Mouse (Mus musculus): Measurements from ENCODE around the gene Camk2n1. TPM values are rescaled to one million over a fixed set of nuclear protein-coding genes. Genes with fewer than 3 reads are reported as not detected.
A peak's percentile ranks its signal among the peaks of the same experiment; 100 is the strongest.

Gene Camk2n1
- polyA plus RNA-seq, 1 experiment from 2014 or later, result 10.9 TPM

- WGBS, result 95% methylated on average over 5 of the region's 5 CpGs
- ATAC-seq, result no peak
- Histone ChIP-seq H3K4me1 (replicated peaks; ENCODE audit: control insufficient read depth, insufficient read depth, low read length) (peaks cover 10% of the 10 kb centered on the region), H3K9ac (ENCODE audit: low read depth, low read length) (no peak overlapping the region), H3K36me3 (ENCODE audit: control insufficient read depth, insufficient read depth) (no peaks in the 10 kb centered on the region), H3K27ac (ENCODE audit: low read depth, low read length) (no peak overlapping the region), H3K4me3 (ENCODE audit: low read depth, low read length) (no peak overlapping the region), H3K9me3 (ENCODE audit: control insufficient read depth) (no peaks in the 10 kb centered on the region), H3K27me3 (replicated peaks; ENCODE audit: control insufficient read depth, insufficient read depth, low read length) (no peaks in the 10 kb centered on the region), H3K4me2 (replicated peaks; ENCODE audit: low read depth) (no peak overlapping the region)
- no peak for TF ChIP-seq CTCF (IDR thresholded peaks at IDR 0.05; ENCODE audit: low read depth)
Measured at GRCm38 (mm10) chr4:138461471-138461870, 7.4 kb downstream of the Camk2n1 start.

GRCm38 (mm10) chr4:138462971-138463831 is 9.1 kb downstream of the Camk2n1 start:
- 4% methylated on average over 11 of the region's 11 CpGs for WGBS
- no peaks in the 10 kb centered on the region for H3K36me3 ChIP-seq (ENCODE audit: control insufficient read depth, insufficient read depth)
- H3K9ac ChIP-seq (ENCODE audit: low read depth, low read length), result no peak overlapping the region
- peak overlapping the region; percentile 62 for H3K4me2 ChIP-seq (replicated peaks; ENCODE audit: low read depth)
- 0 out of 2 replicates have a peak overlapping the region, but pooled peaks have one; percentile 0 for H3K4me3 ChIP-seq (ENCODE audit: low read depth, low read length)
- no peaks in the 10 kb centered on the region for H3K9me3 ChIP-seq (ENCODE audit: control insufficient read depth)
- peaks cover 16% of the 10 kb centered on the region for H3K4me1 ChIP-seq (replicated peaks; ENCODE audit: control insufficient read depth, insufficient read depth, low read length)
- no peaks in the 10 kb centered on the region for H3K27me3 ChIP-seq (replicated peaks; ENCODE audit: control insufficient read depth, insufficient read depth, low read length)
- peak; percentile 63 for TF ChIP-seq CTCF (IDR thresholded peaks at IDR 0.05; ENCODE audit: low read depth)
- no peak for ATAC-seq
- peak overlapping the region; percentile 78 for H3K27ac ChIP-seq (ENCODE audit: low read depth, low read length)

- TF ChIP-seq CTCF (IDR thresholded peaks at IDR 0.05; ENCODE audit: low read depth), result 0 out of 2 replicates have a peak, but pooled peaks have one; percentile 12
- Histone ChIP-seq H3K9ac (ENCODE audit: low read depth, low read length) (no peak overlapping the region), H3K27ac (ENCODE audit: low read depth, low read length) (peak overlapping the region; percentile 78), H3K36me3 (ENCODE audit: control insufficient read depth, insufficient read depth) (no peaks in the 10 kb centered on the region), H3K9me3 (ENCODE audit: control insufficient read depth) (no peaks in the 10 kb centered on the region), H3K4me2 (replicated peaks; ENCODE audit: low read depth) (peak overlapping the region; percentile 62), H3K4me3 (ENCODE audit: low read depth, low read length) (0 out of 2 replicates have a peak overlapping the region, but pooled peaks have one; percentile 0), H3K27me3 (replicated peaks; ENCODE audit: control insufficient read depth, insufficient read depth, low read length) (no peaks in the 10 kb centered on the region), H3K4me1 (replicated peaks; ENCODE audit: control insufficient read depth, insufficient read depth, low read length) (peaks cover 16% of the 10 kb centered on the region)
- 7% methylated on average over 11 of the region's 11 CpGs for WGBS
- ATAC-seq, result no peak; the same call in 1 of the 2 replicates
Measured at GRCm38 (mm10) chr4:138463832-138464487, 9.8 kb downstream of the Camk2n1 start.

GRCm38 (mm10) chr4:138464667-138465353 is 10.7 kb downstream of the Camk2n1 start:
- H3K4me1 ChIP-seq (replicated peaks; ENCODE audit: control insufficient read depth, insufficient read depth, low read length), result peaks cover 16% of the 10 kb centered on the region
- no peaks in the 10 kb centered on the region for H3K36me3 ChIP-seq (ENCODE audit: control insufficient read depth, insufficient read depth)
- H3K27me3 ChIP-seq (replicated peaks; ENCODE audit: control insufficient read depth, insufficient read depth, low read length), result no peaks in the 10 kb centered on the region
- WGBS, result 3% methylated on average over 17 of the region's 22 CpGs
- H3K9ac ChIP-seq (ENCODE audit: low read depth, low read length), result no peak overlapping the region
- TF ChIP-seq CTCF (IDR thresholded peaks at IDR 0.05; ENCODE audit: low read depth), result no peak
- peak; percentile 59 for ATAC-seq
- H3K4me3 ChIP-seq (ENCODE audit: low read depth, low read length), result no peak overlapping the region
- H3K27ac ChIP-seq (ENCODE audit: low read depth, low read length), result peak overlapping the region; percentile 77
- no peaks in the 10 kb centered on the region for H3K9me3 ChIP-seq (ENCODE audit: control insufficient read depth)
- H3K4me2 ChIP-seq (replicated peaks; ENCODE audit: low read depth), result peak overlapping the region; percentile 62

- Histone ChIP-seq H3K4me1 (replicated peaks; ENCODE audit: control insufficient read depth, insufficient read depth, low read length) (peaks cover 16% of the 10 kb centered on the region), H3K4me3 (ENCODE audit: low read depth, low read length) (no peak overlapping the region), H3K27me3 (replicated peaks; ENCODE audit: control insufficient read depth, insufficient read depth, low read length) (no peaks in the 10 kb centered on the region), H3K27ac (ENCODE audit: low read depth, low read length) (peak overlapping the region; percentile 77; the same call in 1 of the 2 replicates), H3K36me3 (ENCODE audit: control insufficient read depth, insufficient read depth) (no peaks in the 10 kb centered on the region), H3K9me3 (ENCODE audit: control insufficient read depth) (no peaks in the 10 kb centered on the region), H3K4me2 (replicated peaks; ENCODE audit: low read depth) (no peak overlapping the region), H3K9ac (ENCODE audit: low read depth, low read length) (no peak overlapping the region)
- 51% methylated on average over 8 of the region's 8 CpGs for WGBS
- TF ChIP-seq CTCF (IDR thresholded peaks at IDR 0.05; ENCODE audit: low read depth), result no peak
- ATAC-seq, result no peak
Measured at GRCm38 (mm10) chr4:138465446-138465845, 11.3 kb downstream of the Camk2n1 start.

GRCm38 (mm10) chr4:138466690-138467089 is 12.6 kb downstream of the Camk2n1 start:
- Histone ChIP-seq H3K36me3 (ENCODE audit: control insufficient read depth, insufficient read depth) (no peaks in the 10 kb centered on the region), H3K9ac (ENCODE audit: low read depth, low read length) (no peak overlapping the region), H3K27ac (ENCODE audit: low read depth, low read length) (no peak overlapping the region; the same call in 1 of the 2 replicates), H3K9me3 (ENCODE audit: control insufficient read depth) (no peaks in the 10 kb centered on the region), H3K27me3 (replicated peaks; ENCODE audit: control insufficient read depth, insufficient read depth, low read length) (no peaks in the 10 kb centered on the region), H3K4me3 (ENCODE audit: low read depth, low read length) (no peak overlapping the region), H3K4me2 (replicated peaks; ENCODE audit: low read depth) (no peak overlapping the region), H3K4me1 (replicated peaks; ENCODE audit: control insufficient read depth, insufficient read depth, low read length) (peaks cover 16% of the 10 kb centered on the region)
- ATAC-seq, result no peak
- TF ChIP-seq CTCF (IDR thresholded peaks at IDR 0.05; ENCODE audit: low read depth), result peak; percentile 54
- WGBS, result 73% methylated on average over 6 of the region's 6 CpGs

Data from intestine, postnatal 0 days (tissue).